Mouse (Mus musculus) adrenal gland, adult 18-20 months (tissue): Measurements from ENCODE around the gene Enpp4. TPM values are rescaled to one million over a fixed set of nuclear protein-coding genes. Genes with fewer than 3 reads are reported as not detected.

ENCODE experiments used
- DNase-seq, 2 experiments: peaks; one replicate each; pipeline ENCODE4 v3.0.0; 2021 to 2022; ENCODE audit warnings: low spot score in 2 of 2
- total RNA-seq, 2 experiments: library from RNA; stranded (reverse); gene quantifications; 1 replicate in 1 of 2; 2 replicates in 1 of 2; pipeline ENCODE4 v1.2.3; 2021

Gene Enpp4
- total RNA-seq, 2 experiments from 2014 or later: 12.1 to 13.0 TPM

DNA sequence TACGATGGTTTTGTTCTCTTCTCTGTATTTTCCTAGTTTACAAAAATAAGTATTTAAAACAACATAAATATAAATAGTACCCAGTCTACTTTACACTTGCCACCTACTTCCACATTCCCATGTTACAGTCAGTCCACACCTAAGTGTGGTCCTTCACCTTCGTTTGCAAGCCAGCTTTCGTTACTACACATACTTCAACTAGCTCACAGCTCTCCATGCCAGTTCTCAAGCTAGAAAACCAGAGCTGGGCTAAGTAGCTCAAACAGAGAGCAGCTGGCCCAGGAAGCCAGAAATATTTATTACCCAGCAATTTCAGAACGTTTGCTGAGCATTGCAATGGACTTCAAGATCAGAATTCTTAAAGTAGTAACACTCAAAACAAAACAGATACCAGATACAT, 5.1 kb downstream of the Enpp4 start:
- DNase-seq: no peak

DNA sequence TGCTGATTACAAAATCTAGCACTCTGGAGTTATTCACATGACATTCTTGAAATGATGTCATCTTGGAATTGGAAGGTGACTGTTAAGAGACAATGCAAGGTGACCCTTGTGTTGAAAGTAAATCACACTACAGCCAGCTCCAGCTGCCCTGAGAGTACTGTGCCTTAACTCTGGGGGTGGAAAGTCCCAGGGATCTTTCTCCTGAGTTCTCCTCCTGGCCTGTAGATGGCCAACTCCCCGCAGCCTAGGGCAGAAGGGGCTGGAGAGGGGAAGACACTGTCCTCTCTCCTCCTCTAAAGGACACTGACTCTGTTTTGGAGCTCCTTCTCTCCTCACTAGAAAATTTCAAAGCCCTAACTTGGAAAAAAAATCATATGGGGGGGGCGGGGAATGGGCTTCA, 14.1 kb downstream of the Enpp4 start:
- no peak for DNase-seq

DNA sequence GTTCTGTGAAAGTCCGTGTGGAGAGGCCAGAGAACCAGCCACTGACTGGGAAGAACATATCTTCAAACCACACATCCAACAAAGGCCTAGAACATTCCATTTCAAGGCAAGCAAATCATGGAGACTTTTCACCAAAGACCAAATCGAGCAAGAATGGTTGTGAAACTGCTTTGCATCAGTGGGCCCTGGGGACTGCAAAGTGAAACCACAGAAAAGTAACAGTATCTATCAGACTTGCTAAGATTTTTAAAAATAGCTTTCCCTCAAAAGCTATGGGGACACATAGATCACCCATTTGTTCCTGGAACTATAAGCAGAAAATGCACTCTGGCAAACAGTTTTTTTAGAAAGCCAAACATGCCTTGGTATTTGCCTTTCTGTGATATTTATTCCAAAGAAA, 14.7 kb downstream of the Enpp4 start:
- DNase-seq: no peak

DNA sequence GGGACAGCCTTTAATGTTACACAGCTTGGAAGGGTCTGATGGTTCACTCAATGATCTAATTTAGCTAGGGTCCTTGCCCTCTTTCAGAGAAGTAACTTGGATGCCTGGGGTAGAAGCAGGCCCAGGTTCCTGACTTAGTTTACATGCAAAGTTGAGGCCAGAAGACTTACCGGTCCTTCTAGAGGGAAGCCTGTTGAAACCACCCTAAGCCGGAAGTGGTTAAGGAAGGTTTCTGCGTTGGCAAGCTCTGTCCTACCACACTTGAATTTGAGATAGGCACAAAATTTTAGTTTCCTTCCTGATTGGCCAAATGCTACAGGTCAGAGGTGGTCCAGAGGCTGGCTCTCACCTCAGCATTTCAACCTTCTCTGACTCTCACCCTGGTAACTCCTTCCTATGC, 17.4 kb downstream of the Enpp4 start:
- DNase-seq: no peak

DNA sequence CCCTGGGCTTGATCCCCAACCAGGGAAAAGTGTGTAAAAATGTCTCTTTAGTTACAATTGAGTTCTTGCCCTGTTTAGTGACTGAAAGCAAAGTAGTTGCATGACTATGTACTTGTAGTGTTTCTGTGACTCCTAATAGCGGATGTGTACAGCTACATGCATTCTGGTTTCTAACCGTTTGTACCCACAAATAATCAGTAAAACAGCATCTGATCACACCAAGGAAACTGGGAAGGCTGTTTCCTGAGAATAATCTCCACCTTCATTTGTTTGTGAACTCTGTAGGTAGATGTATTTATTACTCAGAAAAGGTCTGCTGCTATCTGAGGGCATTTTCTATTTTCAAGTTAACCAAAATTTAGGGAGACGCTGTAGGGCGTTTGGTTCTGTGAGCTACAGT, 22.5 kb downstream of the Enpp4 start:
- DNase-seq: no peak

DNA sequence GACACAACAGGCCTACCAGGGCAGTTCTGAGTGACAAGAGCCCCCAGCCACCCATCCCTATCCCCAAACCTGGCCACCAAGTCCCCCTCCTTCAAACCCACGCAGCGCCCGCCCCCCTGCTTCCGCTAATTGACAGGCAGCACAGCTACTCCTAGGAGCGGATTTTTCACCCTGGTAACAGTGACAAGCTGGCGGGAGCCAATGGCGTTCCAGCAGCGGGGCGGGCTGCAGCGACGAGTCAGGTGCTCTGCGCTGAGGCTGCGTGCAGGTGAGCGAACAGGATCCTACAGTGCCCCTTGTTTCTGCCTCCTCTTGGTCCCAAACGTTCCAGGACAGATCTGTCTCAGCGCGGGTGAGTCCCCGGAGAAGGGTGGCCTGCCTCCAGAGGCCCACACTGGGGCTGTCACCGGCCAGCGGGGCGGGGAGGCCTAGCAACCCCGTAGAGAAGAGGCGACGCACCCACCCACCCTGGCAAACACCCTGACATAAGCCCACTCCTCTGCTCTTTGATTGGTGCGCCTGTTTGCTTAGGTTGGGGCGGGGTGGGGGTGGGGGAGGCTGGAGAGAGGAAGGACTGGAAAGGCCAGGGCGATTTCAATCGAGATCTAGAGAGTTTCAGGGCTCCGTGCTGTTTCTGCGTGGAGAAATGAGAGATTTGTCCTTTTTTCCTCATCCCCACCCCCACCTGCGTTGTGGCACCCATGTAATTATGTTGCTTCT, 26.8 kb downstream of the Enpp4 start, which contains the start of gene Enpp5:
Gene Enpp5, plus strand, starts transcription at position 183 of the 720 bp plus-strand sequence.
- peak; percentile 73 to 75 for DNase-seq

DNA sequence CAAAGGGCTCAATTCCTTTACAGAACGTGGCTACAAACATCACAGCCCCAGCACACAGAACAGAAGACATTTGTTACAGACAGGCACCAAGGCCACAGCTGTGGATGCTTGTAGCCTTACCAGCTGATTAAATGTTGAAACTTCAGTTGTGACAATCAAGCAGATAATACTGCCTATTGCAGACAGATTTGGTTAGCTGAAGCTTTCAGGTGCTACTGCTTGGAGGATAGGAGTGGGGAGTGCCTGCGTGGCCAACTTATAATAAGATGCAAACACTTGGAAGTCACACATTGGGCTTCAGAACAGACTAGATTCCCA, 27.8 kb downstream of the Enpp4 start:
- no peak for DNase-seq

DNA sequence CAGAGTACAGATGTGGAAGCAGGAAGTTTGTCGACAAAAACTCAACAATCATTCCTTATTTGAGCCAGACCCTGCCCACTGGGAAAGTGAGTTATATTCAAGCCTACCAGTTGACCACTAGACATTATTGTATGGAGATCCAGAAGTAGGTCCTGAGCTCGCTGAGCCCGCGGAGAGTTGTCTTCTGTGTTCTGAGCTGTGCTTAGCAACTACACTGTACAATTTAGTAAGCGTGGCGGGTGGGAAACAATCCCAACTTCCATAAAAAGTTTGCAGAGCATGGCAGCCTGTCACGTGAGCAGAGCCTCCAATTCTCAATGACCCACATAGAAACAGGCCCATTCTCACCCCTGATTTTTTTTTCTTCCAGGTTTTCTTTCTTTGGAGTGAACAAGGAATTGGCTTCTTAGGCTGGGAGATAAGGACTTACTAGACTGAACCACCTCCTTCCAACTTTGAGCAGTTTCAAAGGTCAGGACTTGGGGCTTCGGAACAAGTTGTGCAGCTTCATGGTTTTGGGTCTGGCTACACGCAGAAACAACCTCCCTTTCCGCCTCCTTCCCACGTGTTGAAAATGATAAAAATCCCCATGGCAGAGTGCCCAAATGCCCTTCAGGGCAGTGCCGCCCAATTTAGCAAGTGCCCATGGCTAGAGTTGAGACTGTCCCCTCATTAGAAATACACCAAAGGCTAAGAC, 28.3 kb downstream of the Enpp4 start:
- no peak for DNase-seq

DNA sequence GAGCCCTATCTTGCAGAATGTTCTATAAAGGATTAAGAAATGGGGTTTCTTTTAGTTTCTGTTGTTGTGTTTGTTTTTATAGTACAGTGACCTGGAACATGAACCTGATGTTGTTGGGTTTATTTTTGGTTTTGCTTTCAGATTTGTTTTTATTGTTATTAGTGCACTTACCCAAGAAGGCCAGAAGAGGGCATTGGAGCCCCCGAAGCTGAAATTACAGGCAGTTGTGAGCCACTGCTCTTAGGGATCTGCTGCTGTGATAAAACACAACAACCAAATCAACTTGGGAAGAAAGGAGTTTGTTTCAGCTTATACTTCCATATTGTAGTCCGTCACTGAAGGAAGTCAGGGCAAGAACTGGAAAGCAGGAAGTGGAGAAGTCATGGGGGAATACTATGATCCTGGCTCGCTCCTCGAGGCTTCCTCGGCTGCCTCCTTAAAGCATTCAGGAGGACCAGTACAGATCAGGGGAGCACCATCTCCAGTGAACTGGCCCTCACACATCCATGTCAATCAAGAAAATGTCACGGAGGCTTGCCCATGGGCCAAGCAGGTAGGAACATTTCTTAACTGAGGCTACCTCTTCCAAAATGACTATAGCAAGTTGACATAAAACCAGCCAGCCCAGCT, 29.4 kb downstream of the Enpp4 start:
- peak in 1 of 2 experiments; percentile 9 for DNase-seq

DNA sequence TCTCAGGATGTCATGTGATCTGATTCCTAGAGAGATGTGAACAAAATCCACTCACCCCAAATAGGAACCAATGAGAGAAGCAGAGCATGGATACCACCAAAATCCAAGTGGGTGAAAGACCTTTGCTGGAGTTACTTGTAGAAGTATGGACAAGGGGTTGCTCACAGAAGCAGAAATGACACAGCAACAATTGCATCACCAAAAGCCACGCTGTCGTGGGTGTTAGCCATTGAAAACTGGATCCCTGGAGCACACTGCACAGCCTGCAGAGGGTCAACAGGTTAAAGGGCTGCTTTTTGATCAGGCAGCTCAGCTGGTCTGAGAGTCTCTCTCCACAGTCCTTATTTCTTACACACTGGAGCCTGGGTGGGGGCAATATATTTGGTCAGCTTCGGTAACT, 30.0 kb downstream of the Enpp4 start:
- peak in 1 of 2 experiments; percentile 3 for DNase-seq

DNA sequence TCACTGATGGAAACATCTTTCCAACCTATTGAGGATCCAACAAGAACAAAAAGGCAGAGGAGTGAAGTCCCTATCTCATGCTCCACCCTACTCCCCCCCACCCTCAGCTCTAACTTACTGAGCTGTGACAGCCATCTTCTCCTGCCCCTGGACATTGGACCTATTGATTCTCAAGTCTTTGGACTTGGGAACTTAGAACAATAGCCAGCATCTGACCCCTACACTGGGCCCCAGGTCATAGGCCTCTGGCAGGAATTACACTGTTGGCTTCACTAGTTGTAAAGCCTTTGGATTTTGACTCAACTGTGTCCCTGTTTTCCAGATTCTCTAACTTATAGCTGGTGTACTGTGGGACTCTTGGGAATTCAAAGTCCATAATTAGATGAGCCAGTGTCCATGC, 33.9 kb downstream of the Enpp4 start:
- no peak for DNase-seq

DNA sequence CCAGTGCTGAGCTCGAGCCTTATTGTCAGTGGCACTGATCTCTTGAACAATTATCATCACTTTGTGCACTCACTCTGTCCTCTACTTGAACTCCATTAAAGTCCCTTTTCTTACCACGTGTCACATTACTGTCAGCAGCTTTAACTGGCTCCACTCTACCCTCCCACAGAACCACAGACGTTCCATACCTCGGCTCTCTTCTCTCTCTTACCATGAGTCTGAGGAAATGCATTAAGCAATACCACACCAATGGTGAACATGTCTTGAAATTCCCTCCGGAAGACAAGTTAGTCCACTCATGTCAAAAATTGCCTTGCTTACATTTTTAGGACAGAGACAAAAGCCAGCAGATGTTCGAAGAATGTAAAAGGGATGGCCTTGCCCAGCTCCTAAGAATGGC, 36.7 kb downstream of the Enpp4 start:
- no peak for DNase-seq

DNA sequence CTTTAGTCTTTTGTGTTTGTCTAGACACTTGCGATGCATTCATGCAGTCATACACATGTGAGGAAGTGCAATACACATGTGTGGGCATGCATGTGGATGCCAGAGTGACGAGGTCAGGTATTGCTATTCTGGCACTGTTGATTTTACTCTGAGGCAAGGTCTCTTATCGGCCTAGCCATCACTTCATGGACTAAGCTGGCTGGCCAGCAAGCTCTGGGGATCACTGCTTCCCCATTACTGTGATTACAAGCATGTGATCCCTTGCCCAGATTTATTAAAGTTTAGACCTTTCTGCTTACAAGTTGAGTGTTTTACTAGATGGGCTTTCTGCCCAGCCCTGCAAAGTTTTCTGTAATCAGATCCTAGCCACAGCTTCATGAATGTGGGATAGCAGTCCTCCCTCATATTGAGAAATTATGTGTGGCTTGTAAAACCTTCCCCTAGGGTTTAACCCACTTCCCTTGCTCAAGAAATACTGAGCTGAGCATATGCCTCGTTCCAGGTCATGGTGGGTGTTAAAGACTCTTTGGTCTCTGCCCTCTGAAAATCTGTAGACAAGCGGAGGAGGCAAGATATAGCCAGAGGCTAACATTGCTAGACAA, 44.2 kb downstream of the Enpp4 start:
- no peak for DNase-seq

DNA sequence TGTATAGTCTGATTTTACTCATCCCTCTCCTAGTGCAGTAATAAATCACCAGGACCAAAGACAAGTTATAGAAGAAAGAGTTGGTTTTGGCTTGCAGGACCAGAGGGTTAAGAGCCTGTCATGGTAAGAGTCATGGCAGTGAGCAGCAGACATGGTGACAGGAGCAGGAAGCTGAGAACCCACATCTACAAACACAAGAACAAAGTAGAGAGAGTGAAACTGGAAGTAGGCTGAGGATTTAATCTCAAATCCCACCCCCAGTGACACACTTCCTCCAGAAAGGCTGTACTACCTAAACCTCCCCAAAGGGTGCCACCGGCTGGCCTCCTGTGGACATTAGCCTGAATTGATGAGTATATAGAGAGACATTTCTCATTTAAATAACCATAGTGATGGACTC, 44.8 kb downstream of the Enpp4 start:
- DNase-seq: no peak

DNA sequence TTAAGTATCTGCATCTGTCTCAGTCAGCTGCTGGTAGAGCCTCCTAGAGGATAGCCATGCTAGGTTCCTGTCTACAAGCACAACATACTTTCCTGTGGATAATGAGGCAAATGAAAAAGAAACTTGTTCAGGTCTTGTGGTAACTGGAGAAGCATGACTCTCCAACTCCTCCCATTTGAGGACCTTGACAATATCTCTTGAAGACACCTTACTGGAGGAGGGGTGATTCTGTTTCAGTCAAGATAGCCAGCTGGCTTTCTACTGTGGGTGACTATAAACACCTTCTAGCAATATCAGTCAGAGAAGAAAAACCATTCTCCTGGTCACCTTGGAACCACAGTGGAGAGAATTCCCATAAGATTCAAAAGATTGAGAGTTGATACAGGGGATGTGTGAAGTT, 47.5 kb downstream of the Enpp4 start:
- no peak for DNase-seq

DNA sequence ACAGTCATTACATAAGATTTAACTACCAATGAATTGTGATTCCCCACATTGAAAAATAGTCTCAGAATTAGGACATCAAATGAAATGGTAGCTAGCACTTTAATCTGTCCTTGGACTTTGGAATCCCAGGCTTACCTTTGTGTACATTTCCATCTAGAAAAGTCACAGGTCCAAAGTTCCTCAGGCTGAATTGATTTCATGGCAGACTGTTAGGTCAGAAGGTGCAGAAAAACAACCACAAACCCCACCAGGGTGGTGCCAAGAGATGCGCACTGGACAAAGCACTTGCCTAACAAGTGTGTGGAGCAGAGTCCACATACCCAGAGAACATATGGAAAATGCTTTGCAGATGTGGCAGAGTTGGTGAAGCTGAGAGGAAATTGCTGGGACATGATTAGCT, 48.5 kb downstream of the Enpp4 start:
- DNase-seq: no peak

DNA sequence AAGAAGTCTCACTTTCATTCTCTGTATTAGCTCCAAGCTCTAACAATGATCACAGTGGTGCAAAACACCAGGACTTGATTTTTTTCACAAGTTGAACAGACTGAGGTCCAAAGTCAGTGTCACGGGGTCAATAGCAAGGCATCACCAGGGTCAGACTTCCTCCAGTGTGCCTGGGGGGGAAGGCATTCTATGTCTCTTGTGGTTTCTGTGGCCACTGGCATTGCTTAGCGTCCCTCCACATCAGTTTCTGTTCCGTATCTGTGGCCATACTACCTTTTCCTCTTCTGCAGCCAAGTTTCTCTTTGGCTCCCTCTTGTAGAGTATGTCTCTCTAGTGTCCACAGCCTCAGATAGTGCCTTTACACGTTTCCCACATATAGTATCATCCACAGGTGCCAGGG, 52.2 kb downstream of the Enpp4 start:
- no peak for DNase-seq

Other genes with a start within 250 kb of the Enpp4 start
- gene Enpp5, start 27.0 kb downstream of the Enpp4 start, total RNA-seq: 10 to 100 TPM; 63.8 to 76.2 TPM
- 10 to 100 TPM; 19.0 to 45.4 TPM for gene Clic5, start 82.8 kb upstream of the Enpp4 start, total RNA-seq